Mouse (Mus musculus): ENCODE results near the gene Dnajc1.

DNA sequence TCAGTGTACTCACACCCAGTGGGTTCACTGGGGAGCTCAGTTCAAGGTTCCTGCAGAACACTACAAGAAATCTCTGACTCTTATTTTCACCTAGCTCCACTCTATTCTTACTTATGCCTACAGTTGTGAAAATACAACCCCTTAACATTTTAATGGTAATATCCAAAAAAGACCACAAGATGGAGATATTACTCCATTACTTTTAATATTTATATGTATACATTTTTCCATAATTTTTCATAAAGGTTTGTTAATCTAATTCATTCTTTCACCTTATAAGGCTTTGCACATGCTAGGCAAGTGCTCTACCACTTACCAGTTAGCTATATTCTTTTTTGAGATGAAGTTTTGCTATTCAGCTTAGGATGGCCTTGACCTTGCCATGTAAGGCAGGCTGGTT, 11.0 kb downstream of the Dnajc1 start:
- TF ChIP-seq EP300 (IDR thresholded peaks at IDR 0.05; ENCODE audit: low read depth) = no peak
- TF ChIP-seq CTCF (IDR thresholded peaks at IDR 0.05; ENCODE audit: low read depth) = peak; percentile 31
